Mouse (Mus musculus) stomach, postnatal 0 days (tissue): ENCODE measurements around the gene Ddx11. TPM values are rescaled to one million over a fixed set of nuclear protein-coding genes. Genes with fewer than 3 reads are reported as not detected.
"Not testable (repeated sequence)": the region's sequence is repeated elsewhere in the genome, so short reads cannot be mapped to it uniquely, and the experiment has no call there.

ENCODE experiments used
- ATAC-seq: fragments of 200-750 bp; cut with Nextera tagmentation; 2 replicates; pipeline ENCODE4 v1.8.0; 2017; ENCODE audit not compliant: low FRiP score, low TSS enrichment
- DNase-seq: peaks from one replicate; pipeline ENCODE4 v3.0.0-alpha.2; 2016; ENCODE audit warnings: low spot score
- H3K27ac ChIP-seq: fragments of 300-500 bp; sonication (generic); replicated peaks from 2 replicates; pipeline ENCODE4 v1.5.1; 2014; ENCODE audit warnings: mild to moderate bottlenecking, control low read depth
- H3K27me3 ChIP-seq: fragments of 300-500 bp; sonication (generic); 2 replicates; pipeline ENCODE4 v1.6.1; 2014; ENCODE audit warnings: low read length; ENCODE audit not compliant: control insufficient read depth, insufficient read depth
- H3K36me3 ChIP-seq: fragments of 300-500 bp; sonication (generic); 2 replicates; pipeline ENCODE4 v1.6.1; 2014; ENCODE audit warnings: low read length, mixed read lengths; ENCODE audit not compliant: control insufficient read depth, insufficient read depth
- H3K4me1 ChIP-seq: fragments of 300-500 bp; sonication (generic); replicated peaks from 2 replicates; pipeline ENCODE4 v1.6.1; 2014; ENCODE audit warnings: antibody characterized with exemption; ENCODE audit not compliant: control insufficient read depth, insufficient read depth
- H3K4me2 ChIP-seq: fragments of 300-500 bp; sonication (generic); replicated peaks from 2 replicates; pipeline ENCODE4 v1.6.1; 2014; ENCODE audit warnings: low read depth, mild to moderate bottlenecking, control low read depth, moderate library complexity
- H3K4me3 ChIP-seq: fragments of 300-500 bp; sonication (generic); 2 replicates; pipeline ENCODE4 v1.5.1; 2014; ENCODE audit warnings: low read depth, low read length, control low read depth
- H3K9ac ChIP-seq: fragments of 300-500 bp; sonication (generic); 2 replicates; pipeline ENCODE4 v1.6.1; 2014; ENCODE audit warnings: mild to moderate bottlenecking, low read length, control low read depth, mixed read lengths
- H3K9me3 ChIP-seq: fragments of 300-500 bp; sonication (generic); 2 replicates; pipeline ENCODE4 v1.6.1; 2016; ENCODE audit warnings: low read length; ENCODE audit not compliant: control insufficient read depth
- CTCF ChIP-seq: IDR thresholded peaks from 2 replicates; pipeline ENCODE4 v1.5.1; 2016; ENCODE audit warnings: antibody characterized with exemption, low read depth, mild to moderate bottlenecking, moderate library complexity
- EP300 ChIP-seq: optimal IDR thresholded peaks from 2 replicates; pipeline ENCODE3; 2016; ENCODE audit warnings: antibody characterized with exemption
- WGBS: fragments of 180-500 bp; shearing (Covaris S2); extraction: QIAGEN DNeasy Blood & Tissue Kit; methylation state at CpG from one replicate; pipeline ENCODE4 v1.1.7; 2014; 5-methylcytosine and 5-hydroxymethylcytosine counted together
- polyA plus RNA-seq: library from polyadenylated mRNA; unstranded; fragments of >200 nt; fragmentation: Nextera tagmentation; extraction: Ambion mirVana; gene quantifications from 2 replicates; pipeline ENCODE4 v1.2.1, GENCODE M21; 2015

The Ddx11 gene
- polyA plus RNA-seq, 1 experiment from 2014 or later = 2.9 TPM

DNA sequence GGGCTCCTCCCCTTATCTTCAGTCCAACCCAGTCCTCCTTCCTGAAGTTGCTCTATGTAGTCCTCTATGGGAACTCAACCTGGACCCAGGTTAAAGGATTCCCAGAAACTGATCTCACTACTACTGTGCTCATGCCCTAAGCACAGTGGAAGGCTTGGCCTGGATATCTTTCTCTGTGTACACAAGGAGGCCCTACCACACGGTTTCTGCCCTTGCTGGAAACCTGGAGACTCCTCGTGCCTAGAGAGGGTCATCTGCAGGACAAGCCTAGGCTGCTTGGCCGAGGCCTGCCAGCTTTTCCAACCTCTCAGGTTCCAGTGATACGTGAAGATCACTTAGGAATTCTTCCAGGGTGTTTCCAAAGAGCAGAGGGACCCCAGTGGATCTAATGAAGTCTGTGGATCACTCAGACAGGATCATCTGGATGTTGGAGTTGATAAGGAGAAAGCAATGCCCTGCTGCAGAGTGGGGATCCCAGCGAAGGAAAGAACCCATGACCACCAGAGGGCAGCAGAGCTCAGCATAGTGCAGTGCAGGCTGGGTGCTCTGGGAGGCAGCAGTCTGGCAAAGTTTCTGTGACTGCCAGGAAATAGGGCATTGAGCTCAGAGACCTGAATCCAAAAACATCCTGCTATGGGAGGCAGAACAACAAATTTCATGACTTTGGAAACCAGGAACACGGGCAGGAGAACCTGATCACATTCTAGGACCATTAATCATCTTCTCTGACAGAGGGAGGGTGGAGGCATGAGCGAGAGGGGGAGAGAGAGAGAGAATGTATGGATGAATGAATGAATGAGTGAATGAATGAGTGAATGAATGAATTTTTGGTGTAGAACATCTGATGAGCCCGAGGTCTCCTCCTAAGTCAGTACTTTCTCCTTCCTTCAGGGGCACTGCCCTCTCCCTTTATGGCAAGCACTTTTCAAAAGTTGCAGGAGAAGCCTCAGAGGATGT, 29.7 kb downstream of the Ddx11 start:
- H3K36me3 ChIP-seq = peaks cover 12% of the 10 kb centered on the region
- TF ChIP-seq CTCF = peak; percentile 36; the same call in 1 of the 2 replicates
- not testable (repeated sequence) for H3K9ac ChIP-seq, H3K27ac ChIP-seq, DNase-seq, H3K9me3 ChIP-seq, H3K4me3 ChIP-seq, H3K27me3 ChIP-seq, H3K4me1 ChIP-seq, H3K4me2 ChIP-seq
- peak; percentile 81 for ATAC-seq
- WGBS = 66% methylated on average over 5 of the region's 8 CpGs

DNA sequence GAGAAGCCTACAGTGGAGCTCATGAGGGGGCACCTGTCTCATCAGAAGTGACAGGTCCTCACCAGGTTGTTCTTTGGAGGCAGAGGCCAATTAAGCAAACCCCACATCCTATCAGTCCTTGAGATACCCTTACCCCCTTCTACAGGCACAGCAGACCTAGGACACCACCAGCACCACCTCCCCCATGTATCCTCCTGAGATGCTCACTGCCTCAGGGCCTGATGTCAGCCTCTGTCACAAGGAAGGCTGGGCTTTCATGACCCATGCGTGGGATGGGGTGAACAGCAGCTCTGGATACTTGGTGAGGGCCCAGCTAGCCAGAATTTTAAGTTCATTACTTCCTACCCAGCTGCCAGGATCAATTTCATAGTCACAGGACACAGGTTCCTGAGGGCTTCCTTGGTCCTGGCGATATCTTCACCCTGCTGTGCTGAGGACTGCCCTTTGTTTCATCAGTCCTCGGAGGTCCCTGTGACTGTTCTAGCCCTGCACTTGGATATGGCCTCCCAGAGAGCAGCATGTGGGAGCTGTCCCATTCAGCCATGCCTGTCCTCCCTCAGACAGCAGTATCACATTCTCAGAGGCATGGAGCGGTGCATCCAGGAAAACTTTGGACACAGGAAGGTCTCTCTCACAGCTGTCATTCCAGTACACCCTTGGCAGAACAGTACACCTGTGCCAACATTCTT, 30.6 kb downstream of the Ddx11 start:
- H3K9ac ChIP-seq, H3K27ac ChIP-seq, H3K4me1 ChIP-seq, H3K4me3 ChIP-seq, ATAC-seq, H3K4me2 ChIP-seq, H3K27me3 ChIP-seq, H3K9me3 ChIP-seq, DNase-seq: not testable (repeated sequence)
- peaks cover 11% of the 10 kb centered on the region for H3K36me3 ChIP-seq
- 96% methylated on average over 4 of the region's 4 CpGs for WGBS

DNA sequence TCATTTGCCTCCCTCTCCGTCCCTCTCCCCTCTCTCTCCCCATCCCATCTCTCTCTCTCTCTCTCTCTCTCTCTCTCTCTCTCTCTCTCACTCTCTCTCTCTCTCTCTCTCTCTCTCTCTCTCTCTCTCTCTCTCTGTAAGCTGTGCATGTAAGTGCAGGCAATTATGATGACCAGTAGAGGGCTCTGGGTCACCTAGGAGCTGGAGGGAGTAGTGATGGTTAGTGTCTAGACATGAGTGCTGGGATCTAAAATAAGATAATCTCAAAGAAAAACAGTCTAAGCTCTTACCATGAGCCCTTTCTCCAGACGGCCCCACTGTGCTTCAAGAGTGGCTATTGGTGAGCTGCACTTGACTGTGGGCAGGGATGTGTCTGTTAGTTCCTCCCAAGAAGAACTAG, 31.6 kb downstream of the Ddx11 start:
- no peak for DNase-seq

DNA sequence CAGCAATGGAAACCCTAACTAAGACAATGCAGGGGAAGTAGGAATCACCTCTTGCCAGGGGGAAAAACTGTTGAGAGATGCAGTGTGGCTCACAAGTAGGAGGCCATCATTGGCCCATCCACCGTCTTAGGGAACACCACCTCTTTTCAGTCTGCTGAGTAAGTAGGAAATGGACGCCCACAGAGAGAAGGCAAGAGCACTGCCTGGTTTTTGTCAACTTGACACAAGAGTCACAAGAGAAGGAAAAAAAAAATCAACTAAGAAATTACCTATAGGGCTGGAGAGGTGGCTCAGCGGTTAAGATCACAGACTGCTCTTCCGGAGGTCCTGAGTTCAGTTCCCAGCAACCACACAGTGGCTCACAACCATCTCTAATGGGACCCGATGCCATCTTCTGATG, 35.0 kb downstream of the Ddx11 start:
- TF ChIP-seq EP300 = no peak
- TF ChIP-seq CTCF = no peak
- ATAC-seq = no peak
- Histone ChIP-seq H3K36me3 (no peaks in the 10 kb centered on the region), H3K27ac (no peak overlapping the region), H3K9ac (no peak overlapping the region), H3K9me3 (no peaks in the 10 kb centered on the region), H3K4me1 (no peaks in the 10 kb centered on the region), H3K27me3 (no peaks in the 10 kb centered on the region), H3K4me2 (no peak overlapping the region), H3K4me3 (no peak overlapping the region)
- no peak for DNase-seq
- 83% methylated on average over 5 of the region's 5 CpGs for WGBS

More for the DNA sequence above, 31.6 kb downstream of the Ddx11 start:
- no peak for TF ChIP-seq EP300
- TF ChIP-seq CTCF = peak; percentile 36
- Histone ChIP-seq H3K9me3 (no peaks in the 10 kb centered on the region), H3K4me2 (no peak overlapping the region), H3K36me3 (peaks cover 11% of the 10 kb centered on the region), H3K9ac (no peak overlapping the region), H3K4me3 (no peak overlapping the region), H3K27ac (no peak overlapping the region), H3K4me1 (no peaks in the 10 kb centered on the region), H3K27me3 (no peaks in the 10 kb centered on the region)
- ATAC-seq = no peak
- WGBS = 83% methylated on average over 2 of the region's 2 CpGs

DNA sequence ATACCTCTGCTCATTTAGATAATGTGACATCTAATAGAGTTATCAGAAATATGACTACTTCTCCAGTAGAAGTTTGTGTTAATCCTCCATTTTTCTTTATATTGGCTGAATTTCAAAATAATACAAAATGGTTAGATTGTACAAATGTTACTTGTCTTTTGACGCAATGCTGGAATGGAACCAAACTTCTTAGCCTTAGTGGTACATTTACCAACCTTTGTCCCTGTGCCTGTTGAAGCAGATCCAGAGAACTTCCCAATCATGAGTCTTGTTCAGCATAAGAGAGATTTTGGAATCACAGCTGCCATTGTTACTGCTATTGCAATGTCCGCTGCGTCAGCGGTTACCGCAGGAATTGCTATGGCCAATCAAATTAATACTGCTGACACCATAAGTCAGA, 43.8 kb downstream of the Ddx11 start:
- not testable (repeated sequence) for ATAC-seq, H3K4me2 ChIP-seq, H3K9ac ChIP-seq, H3K27ac ChIP-seq, H3K4me1 ChIP-seq, DNase-seq, H3K4me3 ChIP-seq, H3K36me3 ChIP-seq, H3K27me3 ChIP-seq, H3K9me3 ChIP-seq
- WGBS = 96% methylated on average over 5 of the region's 5 CpGs

DNA sequence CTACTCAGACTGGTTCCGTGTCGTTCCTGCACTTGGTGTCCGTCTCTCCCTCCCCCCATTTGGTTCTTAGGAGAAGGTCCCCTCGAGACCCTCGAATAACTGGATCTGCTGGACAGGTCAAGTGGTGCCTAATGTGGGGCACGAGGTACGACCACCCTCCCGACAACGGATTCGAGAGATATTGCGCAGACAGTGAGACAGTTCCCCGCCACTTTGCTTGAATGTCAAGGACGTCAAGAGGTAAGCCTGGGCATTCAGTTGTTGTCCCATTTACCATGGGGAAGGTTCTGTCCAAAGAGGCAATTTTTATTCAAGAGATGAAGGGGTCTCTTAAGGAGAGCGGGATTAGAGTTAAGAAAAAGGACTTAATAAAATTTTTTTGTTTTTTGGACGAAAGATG, 47.7 kb downstream of the Ddx11 start:
- DNase-seq, H3K4me2 ChIP-seq, H3K27ac ChIP-seq, H3K4me3 ChIP-seq, H3K9me3 ChIP-seq, H3K36me3 ChIP-seq, H3K9ac ChIP-seq, ATAC-seq, H3K4me1 ChIP-seq, H3K27me3 ChIP-seq: not testable (repeated sequence)
- 92% methylated on average over 15 of the region's 15 CpGs for WGBS
